Mouse (Mus musculus): ENCODE results near the gene Ddx3x.
"Not testable (repeated sequence)": the region's sequence is repeated elsewhere in the genome, so short reads cannot be mapped to it uniquely, and the experiment has no call there.

Ddx3x gene

DNA sequence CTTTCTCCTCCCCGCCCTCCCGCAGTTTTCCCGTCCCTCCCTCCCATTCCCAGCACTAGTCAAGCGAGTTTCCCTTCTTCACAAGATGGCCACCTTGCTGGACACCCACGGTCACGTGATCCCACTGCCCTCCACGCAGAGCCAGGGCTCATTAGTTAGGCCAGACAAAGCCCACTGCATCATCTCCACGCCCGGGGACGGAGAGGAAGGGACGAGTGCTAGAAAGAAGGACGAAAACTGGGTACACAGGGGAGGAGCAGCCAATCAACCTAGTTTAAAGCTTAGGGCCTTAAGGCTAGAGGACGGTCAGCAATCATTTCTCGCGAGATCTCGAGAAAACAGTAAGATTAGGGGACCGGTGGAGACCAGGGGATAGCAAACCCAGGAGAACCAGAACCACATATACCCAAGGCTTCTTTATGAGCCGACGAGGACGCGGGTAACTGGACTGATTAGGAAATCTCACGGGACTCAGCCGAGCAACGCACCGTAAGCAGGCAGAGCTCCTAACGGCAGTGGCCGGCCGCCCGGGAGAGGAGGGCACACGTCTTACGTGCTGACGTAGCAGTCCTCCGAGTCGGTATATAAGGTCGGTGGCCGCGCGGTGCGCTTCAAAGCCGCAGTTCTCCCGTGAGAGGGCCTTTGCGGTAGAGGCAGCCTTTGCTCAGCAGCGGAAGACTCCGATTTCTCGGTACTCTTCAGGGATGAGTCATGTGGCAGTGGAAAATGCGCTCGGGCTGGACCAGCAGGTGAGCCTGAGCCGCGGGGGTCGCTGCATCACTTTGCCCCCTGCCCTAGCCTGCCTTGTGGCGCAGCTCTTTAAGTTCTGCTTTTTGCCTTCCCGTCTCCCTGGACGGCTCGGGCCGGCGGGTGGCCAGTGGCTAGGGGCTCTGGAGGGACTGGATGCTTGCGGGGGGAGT lies at the start of gene Ddx3x:
Gene Ddx3x (plus strand): TSS at position 562 of the 920 bp plus-strand sequence.
- DNase-seq (ENCODE audit: extremely low spot score, low spot score): peak; percentile 89

DNA sequence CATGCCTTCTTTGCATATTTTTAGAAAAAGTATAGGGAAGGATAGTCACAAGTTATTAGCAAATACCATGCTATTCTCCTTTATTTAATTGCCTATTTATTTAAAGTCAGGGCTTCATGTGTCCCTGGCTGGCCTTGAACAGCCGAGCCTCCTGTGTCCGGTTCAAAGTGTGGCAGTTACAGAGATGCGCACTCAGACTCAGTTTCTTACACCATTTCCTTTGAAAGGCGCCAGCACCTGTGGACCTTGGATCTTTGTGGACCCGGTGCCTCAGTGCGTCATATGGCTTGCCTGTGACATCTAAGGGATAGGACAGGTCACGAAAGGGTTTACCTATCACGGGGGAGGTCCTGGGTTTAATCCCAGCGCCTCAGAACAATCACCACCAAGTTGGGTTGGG lies 49.5 kb upstream of the Ddx3x start:
- peak; percentile 16 for DNase-seq (ENCODE audit: extremely low spot score, low spot score)

DNA sequence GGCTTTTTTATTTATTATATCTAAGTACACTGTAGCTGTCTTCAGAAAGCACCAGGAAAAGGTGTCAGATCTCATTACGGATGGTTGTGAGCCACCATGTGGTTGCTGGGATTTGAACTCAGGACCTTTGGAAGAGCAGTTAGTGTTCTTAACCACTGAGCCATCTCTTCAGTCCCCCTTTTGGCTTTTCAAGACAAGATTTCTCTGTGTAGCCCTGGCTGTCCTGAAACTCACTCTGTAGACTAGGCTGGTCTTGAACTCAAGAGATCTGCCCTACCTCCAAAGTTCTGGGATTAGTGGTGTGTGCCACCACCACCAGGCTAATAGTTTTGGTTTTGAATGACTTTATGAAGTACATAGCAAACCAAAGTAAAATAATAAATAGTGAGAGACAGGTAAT lies 47.9 kb upstream of the Ddx3x start:
- DNase-seq (ENCODE audit: extremely low spot score, low spot score): not testable (repeated sequence)

DNA sequence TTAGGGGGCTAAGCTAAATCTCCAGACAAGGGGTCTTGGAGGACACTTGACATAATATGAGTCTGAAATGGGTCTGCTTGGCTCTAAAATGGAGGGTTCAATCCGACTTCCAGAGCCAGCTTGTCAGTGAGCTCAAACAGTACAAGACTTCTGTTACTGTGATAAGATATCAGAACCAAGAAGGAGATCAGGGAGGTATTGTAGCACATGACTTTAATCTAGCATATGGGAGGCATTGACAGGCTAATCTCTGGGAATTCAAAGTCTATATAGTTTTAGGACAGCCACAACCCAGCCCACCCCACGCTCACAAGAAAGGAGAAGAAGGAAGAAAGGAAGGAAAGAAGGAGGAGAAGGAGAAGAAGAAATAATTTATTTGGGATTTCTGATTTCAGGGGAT lies 47.1 kb upstream of the Ddx3x start:
- DNase-seq (ENCODE audit: extremely low spot score, low spot score): no peak

DNA sequence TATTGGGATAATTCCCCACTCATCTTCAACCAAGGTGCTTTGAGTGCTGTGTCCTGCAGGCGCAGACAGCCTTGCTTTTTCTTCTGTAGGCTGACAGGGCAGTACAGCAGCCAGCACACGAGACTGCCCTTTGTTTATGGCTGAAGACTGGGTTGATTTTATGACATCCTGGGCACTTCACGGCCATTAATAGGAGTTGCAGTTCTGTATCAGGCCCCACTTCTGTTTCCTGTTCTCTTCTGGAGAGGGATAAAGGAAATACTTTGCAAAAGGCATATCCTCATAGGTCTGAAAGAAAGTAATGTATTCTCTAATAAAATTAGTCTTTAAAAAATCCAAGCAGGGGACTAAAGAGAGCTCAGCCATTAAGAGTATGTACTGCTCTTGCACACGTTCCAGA lies 46.1 kb upstream of the Ddx3x start:
- DNase-seq (ENCODE audit: extremely low spot score, low spot score): no peak

DNA sequence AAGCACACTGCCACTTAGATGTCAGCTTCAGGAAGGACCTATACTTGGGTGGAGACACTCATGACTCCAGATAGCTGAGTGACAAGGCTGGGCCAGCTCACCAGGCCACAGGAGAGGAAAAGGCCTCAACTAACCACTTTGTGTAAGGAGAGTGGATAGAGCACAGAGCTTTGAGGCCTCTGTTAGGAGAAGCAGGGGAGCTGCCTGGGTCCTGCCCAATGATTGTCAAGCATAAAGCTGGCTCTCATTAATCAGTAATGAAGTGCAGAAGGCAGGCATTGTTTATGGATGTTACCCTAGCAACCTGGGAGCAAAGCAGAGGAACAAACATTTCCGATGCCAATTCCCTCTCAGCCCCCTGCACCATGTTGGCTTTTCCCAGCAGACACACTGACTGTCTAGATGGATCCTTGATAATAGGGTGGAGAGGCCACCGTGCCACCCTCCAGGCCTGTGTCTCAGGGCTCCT lies 44.6 kb upstream of the Ddx3x start:
- no peak for DNase-seq (ENCODE audit: extremely low spot score, low spot score)

DNA sequence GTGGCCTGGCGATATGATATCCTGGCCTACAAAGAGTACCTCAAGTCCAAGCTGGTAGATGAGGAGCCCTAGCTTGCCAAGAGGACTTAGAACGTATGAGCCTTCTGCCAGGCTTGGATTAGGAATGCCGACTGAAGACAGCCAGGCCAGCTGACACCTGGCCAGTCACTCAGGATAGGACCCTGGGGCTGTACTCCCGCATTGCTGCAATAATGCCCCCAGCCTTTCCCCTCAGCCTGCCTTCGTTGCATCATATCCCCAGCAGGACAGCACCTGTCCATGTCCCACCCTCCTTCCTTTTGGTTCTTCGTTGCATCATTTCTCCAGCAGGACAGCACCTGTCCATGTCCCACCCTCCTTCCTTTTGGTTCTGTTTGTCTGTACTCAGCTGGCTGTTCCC lies 41.3 kb upstream of the Ddx3x start:
- no peak for DNase-seq (ENCODE audit: extremely low spot score, low spot score)

DNA sequence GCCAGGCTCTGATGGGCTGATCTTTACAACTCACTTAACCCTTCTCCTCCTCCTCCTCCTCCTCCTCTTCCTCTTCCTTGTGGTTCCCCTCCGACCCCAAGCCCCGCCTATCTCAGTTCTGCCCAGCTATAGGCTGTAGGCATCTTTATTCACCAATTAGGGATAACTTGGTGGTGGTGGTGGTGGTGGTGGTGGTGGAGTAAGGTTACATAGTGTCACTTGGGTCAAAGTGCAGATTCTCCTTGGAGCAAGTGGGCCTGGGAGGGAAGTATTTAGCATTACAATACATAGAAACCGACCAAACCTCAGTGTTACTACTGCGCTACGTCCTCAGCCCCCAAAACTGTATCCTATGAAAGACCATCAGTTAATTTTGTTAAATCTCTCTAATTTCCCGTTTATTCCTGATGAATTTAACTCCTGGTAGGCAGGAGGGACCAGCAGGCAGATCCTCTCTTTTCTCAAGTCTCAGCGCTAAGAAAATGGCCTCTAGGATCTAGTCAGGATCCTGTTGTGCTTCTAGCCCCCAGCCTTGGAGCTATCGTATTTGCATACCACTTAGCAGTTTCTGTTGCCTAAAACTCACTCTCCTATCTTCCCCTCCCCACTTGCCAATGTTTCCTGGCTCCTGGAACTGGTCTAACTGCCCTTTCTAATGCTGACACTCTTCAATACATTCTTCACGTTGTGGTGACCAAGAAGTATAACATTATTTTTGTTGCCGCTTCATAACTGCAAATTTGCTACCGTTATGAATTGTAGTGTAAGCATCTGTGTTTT lies 39.9 kb upstream of the Ddx3x start:
- peak; percentile 16 for DNase-seq (ENCODE audit: extremely low spot score, low spot score)

DNA sequence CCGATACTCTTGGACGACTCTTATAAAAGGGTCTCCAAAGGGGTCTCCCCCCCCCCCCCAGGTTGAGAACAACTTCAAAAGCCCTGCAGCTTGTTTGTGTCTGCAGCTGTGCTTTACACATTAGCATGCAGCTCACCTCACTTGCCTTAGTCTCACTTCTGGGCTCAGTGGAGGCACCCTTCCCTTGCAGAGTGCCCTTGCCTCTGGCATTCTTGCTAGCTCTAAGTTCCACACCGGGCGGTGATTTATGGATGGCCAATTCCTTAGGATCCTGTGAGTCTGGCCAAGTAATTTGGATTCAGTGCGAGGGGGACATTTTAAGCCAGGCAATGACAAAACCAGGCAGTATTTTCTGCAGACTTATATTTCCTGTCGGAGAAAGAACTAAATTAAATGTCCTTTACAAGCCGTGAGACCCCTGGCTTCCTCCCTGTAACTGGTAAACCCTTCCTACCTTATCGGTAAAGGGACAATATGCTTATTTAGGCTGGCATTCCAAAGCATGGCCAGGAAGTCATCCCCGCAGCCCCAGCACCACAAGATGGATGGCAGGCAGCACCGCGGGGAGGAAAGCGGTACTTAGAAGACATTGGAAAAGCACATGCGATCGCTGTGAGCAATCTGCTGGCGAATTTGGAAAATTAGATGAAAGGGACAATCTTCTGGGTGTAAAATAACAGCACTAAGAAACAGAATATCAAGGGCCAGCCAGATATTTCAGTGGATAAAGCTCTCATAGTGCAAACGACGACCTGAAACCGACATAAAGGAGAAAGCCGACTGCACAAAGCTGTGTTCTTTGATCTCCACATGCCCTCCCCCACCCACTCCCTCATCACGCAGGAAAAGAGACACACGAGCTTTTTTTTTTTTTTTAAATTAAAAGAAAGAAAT lies 39.1 kb upstream of the Ddx3x start:
- DNase-seq (ENCODE audit: extremely low spot score, low spot score): peak; percentile 48

DNA sequence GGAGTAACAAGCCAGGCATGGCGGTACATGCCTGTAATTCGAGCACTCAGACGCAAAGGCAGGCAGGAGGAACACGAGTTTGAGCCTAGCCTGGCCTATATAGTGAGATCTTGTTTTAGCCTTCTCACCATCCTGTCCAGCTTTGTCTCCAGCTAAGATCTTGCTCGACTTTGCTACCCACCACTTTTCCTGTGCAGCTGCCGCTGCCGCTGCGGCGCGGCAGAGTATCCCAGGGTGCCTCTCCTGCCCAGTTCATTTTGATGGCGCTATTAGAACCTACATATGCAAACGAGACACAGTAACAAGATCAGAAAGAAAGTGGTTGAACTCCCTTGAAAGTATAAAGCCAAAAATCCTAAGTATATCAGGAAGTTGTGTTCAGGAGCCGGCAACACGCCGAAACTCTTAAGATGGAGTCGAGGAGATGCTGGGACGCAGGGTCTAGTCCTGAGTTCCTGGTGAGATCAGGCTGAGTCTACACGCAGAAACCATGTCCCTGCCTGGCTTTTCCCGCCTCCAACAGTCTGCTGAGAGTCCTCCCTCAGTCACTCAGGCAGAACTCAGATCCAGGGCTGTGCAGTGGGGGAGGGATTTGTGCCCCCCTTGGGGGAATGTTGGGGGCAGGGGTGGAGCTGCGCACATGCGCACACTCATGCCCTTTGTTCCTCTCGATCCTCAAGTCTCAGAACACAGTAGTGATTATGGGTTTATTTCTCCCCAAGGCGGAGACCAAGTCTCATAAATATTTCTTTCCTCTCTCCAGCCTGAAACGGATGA lies 38.3 kb upstream of the Ddx3x start:
- DNase-seq (ENCODE audit: extremely low spot score, low spot score): peak; percentile 80

DNA sequence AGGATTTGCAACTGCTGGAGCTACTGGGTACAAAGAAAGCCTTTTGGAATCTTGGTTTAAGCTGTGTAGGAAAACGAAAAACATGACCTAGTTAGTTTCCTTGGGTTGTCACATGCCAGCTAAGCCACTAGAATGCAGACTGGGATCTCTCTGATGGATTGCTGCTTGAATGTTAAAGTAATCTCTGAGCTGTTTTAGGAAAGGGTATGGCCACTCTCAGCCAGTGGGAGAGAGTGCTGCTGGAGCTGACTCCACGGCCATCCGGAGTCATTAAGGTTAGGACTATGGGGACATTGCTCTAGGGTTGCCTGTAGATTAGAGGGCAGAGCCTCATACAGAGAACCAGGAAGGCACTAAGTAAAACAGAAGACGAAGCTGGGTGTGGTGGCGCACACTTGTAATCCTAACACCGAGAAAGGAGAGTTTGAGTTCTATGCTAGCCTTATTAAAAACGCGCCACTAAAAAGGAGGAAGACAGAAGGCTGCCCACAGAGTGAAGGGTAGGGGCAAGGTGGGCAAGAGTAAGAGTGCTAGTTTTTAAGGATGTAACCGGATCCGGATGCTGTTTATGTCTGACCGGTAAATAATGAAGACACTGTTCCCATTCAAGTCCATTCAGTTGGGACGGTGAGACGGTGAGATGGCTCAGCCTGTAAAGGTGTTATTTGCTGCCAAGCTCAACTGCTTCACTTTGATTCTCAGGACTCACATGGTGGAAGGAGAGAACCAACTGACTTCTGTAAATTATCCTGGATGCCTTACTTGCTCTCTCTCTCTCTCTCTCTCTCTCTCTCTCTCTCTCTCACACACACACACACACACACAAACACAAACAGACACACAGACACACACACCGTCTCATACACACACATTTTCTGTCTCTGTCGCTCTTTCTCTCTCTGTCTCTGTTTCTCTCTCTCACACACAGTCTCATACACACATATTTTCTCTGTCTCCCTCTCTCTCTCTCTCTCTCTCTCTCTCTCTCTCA lies 37.3 kb upstream of the Ddx3x start:
- DNase-seq (ENCODE audit: extremely low spot score, low spot score): peak; percentile 43

DNA sequence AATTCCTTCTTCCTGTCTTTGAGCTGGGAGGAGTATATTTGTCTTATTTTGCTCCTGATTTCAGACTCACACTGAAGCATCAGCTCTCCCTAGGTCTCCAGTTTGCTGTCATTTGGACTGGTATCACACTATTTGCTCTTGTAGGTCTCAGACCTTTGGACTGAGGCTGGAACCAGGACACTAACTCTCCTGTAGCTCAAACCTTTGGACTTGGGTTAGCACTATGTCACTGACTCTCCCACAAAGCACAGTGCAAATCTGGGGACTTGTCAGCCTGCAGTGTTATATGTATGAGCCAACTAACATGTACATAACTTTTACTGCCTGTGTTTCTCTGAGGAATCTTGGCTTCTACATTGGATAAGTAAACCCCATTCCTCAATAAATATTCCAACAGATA lies 36.2 kb upstream of the Ddx3x start:
- no peak for DNase-seq (ENCODE audit: extremely low spot score, low spot score)

DNA sequence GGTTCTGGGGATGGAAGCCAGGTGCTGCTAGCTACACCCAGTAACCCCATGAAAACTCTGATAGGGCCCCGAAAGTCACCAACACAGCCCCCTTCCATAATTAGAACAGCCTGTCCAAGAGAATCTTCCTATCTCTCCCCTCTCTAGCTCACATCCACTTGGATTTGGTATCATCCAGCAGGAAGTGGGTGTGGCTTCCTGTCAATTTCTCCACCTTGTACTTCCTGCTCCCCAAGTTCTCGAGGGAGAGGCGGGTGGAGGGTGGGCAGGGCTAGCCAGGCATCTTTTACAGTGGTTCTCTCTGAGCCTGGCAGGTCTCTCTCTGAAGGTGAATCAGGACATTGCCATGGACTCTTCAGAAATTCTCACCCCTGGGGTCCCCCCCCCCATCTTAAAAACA lies 35.7 kb upstream of the Ddx3x start:
- no peak for DNase-seq (ENCODE audit: extremely low spot score, low spot score)

DNA sequence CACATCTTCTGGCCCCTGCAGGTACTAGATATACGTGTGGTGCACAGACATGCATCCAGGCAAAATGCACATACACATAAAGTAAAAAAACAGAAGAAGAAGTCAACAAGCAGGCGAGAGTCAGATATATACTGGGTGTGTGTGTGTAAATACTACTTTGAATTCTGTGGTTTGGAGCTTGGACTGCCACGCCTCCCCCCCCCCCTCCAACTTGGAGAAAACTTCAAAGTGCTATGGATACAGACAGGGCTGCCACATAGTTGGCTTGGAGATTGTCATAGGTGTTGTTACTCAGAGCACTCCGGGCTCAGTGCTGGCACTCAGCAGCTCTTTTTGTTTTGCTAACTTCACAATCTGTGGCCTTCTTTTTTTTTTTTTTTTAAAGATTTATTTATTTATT lies 29.1 kb upstream of the Ddx3x start:
- DNase-seq (ENCODE audit: extremely low spot score, low spot score): no peak

DNA sequence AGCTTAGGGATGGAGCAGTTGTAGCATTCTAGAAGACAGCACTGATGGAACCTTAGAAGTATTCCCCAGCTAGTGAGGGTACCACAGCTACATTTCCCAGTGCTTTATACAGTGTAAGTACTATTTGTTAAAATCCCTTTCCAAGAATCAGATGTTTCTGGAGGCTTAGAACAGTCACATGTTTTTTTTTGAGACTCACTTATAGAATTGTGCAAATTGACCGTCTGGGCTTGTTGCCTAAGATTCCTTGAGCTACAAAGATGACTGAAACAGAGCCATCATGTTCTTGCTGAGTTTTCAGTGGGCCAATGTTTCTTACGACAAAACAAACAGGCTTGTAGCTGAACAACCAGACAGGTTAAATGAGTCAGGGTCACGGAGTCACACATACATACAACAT lies 26.5 kb upstream of the Ddx3x start:
- DNase-seq (ENCODE audit: extremely low spot score, low spot score): no peak

DNA sequence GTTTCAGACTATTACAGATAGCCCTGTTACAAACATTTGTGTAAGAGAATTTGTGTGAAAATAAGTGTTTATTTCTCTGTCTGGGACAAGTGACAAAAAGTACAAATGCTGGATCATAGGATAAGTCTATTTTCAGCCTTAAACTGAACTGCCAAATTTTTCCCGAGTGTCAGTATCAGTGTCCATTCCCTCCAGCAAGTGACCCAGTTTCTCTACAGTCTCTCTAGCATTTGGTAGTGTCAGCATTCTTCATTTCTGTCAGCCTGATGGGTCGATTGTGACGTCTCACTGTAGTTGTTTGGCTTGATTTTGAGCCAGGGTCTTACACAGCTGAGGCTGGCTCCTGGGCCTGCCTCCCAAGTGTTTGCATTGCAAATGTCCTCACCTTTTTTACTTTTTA lies 17.4 kb upstream of the Ddx3x start:
- no peak for DNase-seq (ENCODE audit: extremely low spot score, low spot score)

DNA sequence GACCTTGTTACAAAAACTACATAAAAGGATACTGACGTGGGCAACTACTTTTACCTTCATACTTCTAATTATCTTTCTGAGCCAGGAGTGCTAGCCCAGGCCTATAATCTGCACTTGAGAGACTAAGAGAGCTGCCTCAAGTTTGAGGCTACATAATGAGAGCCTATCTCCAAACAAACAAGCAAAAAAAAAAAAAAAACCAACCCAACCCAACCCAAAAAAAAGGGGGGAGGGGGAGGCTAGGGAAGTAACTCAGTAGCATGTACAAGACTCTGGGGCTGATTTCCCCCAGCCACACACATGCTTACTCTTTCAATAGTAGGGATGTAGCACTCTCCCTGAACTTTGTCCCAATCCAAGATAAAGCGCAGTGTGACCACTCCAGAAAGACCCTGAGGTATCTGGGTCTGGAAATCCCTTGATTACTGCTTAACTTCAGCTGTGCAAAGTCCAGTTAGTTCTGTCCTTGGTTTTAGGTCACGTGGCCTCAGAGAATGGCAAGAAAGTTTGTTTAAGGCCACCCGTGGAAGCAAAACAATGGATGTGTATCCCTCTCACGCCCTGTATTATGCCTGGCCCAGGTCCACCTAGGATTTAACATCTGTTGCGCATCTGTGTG lies 5.1 kb upstream of the Ddx3x start:
- DNase-seq (ENCODE audit: extremely low spot score, low spot score): no peak

DNA sequence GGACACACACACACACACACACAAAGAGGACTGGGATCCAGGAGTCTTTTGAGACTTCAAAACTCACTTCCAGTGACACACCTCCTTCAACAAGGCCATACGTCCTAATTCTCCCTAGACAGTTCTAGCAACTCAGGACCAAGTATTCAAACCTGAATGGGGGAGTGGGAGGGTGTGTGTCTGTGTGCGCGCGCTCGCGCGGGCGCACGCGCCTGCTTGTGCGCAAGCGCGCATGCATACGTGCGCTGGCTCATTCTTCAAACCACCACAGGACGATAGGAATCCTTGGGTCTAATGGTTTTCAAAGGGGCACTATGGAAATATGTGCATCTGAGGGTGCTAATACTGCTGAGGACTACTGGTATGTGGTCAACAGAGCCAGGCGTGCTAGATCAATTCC lies 1.8 kb upstream of the Ddx3x start:
- DNase-seq (ENCODE audit: extremely low spot score, low spot score): no peak

DNA sequence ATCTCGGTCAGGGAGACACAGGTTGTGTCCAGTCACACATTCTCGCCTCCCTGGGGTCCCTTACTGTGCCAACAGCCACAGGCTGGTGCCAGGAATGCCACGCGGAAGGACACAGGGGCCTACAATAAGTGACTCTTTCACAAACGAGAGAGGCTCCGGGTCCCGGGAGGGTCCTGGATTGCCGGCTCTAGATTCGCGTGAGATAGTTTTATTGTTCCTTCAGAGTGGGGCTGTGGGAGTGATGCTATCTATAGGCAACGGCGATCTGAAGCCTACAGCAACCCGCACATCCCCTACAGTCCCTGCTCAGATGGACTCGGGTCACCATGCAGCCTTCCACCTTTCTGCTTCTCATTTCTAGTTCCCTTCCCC lies 747 bp upstream of the Ddx3x start:
- no peak for DNase-seq (ENCODE audit: extremely low spot score, low spot score)

Measured in neural tube, embryonic 10.5 days (tissue).